Mouse (Mus musculus): Measurements from ENCODE around the gene Arl13b.

- TF ChIP-seq TAL1 (IDR thresholded peaks at IDR 0.05; ENCODE audit: low read length) (no peak), GATA1 (IDR thresholded peaks at IDR 0.05; ENCODE audit: low read length) (no peak)
Measured at GRCm38 (mm10) chr16:62846498-62847312, at the start of gene Arl13b.
